Mouse (Mus musculus): ENCODE data around the gene Arl5c.
"Not testable (repeated sequence)": the region's sequence is repeated elsewhere in the genome, so short reads cannot be mapped to it uniquely, and the experiment has no call there.

GRCm38 (mm10) chr11:97945738-97946289 lies 50.2 kb downstream of the Arl5c start:
- TF ChIP-seq CTCF (IDR thresholded peaks at IDR 0.05; ENCODE audit: low read depth, low read length); POLR2A (IDR thresholded peaks at IDR 0.05; ENCODE audit: extremely low read depth, insufficient read depth, low read length): not testable (repeated sequence)
